Mouse (Mus musculus): Measurements from ENCODE around the gene Ttc29.
A peak's percentile ranks its signal among the peaks of the same experiment; 100 is the strongest.

Ttc29 gene

DNA sequence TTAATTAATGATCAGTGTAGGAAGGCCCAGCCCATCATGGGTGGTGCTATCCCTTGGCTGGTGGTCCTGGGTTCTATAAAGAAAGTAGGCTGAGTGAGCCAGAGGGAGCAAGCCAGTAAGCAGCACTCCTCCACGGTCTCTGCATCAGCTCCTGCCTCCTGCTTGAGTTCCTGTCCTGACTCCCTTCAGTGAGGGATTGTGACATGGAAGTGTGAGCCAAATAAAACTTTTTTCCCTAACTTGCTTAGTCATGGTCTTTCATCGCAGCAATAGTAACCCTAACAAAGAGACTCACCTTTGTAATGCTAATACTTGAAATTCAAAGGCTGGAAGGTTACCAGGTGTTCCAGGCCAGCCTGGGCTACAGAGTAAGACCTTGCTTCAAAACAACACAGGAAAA lies 71.7 kb downstream of the Ttc29 start:
- DNase-seq: no peak

DNA sequence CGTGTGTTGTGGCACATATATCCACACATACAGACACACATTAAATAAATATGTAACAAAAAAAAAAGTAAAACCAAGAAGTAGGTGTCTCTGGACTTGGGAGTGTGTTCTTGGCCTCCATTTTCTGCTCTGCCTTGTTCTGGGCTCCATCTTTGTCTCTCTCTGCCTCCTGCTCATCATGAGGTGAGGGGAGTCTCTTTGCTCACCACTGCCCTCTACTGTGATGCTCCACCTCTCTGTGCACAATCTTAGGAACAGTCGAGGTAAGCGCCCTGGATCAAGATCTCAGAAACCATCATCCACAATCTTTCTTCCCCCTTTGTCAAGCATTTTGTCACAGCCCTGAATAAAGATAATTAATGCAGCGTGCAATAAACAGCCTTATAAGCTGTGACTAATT lies 72.3 kb downstream of the Ttc29 start:
- DNase-seq: no peak

- DNase-seq: peak; percentile 9
Observed at GRCm38 (mm10) chr8:78289374-78289971, 76.4 kb downstream of the Ttc29 start.

DNA sequence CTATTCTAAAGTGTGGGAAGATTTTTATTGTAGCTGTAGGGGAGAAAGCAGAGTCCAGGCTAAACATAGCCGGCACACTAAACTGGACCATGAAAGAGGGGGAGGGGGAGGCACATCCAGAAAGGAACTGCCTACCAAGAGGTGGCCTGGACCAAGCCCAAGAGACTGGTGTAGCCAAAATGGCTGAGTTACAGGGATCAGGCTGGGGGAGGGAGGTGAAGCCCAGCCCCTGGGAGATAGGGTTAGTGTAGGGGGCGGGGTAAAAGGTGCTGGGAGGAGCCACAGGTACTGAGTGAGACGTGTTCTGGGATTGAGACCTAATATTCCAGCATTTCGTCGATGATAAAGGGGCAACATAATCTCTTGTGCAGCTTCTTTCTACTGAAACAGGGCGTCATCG lies 77.2 kb downstream of the Ttc29 start:
- no peak for DNase-seq

- no peak for DNase-seq
Observed at GRCm38 (mm10) chr8:78295494-78295893, 82.4 kb downstream of the Ttc29 start.

DNA sequence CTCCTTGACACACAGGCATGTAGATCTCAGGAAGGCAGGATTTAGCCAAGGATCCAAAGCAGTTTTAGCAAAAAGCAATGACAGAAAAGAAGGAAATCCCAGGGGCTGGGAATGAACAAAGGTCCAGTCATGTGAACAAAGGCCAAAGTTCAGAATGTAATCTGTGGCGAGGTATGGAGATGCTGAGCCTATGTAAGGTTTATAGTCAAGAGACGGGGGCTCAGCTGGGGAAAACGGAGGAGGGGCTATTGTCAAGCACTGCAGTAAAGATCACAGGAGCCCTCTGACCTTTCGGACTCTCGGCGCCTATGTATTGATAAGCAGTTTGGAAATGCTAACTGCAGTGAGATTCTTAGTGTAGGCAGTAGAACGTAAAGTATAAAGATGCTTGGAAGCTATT lies 90.5 kb downstream of the Ttc29 start:
- no peak for DNase-seq

- DNase-seq: no peak
Observed at GRCm38 (mm10) chr8:78306604-78307003, 93.5 kb downstream of the Ttc29 start.

GRCm38 (mm10) chr8:78307131-78307530 lies 94.0 kb downstream of the Ttc29 start:
- no peak for DNase-seq

DNA sequence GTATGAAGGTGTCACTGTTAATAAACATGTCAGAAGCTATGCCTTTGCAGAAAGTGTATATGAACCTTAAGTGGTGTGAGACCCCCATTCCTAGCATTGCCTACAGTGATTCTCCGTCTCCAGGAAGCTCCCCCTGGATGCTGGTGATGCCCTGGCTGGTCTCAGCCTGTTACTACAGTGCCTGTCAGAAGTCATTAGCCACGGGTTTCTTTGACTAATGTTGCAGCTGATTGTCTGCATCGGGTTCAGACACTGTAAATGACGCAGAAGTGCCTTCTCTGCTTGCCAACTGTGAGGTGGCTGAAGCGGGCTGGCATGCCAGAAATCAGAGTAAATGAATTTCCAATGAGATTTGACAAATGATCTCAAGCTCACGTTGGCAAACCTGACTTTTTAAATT lies 96.4 kb downstream of the Ttc29 start:
- no peak for DNase-seq

- DNase-seq: no peak
Observed at GRCm38 (mm10) chr8:78315576-78315975, 102.5 kb downstream of the Ttc29 start.

- no peak for DNase-seq
Observed at GRCm38 (mm10) chr8:78317666-78318065, 104.6 kb downstream of the Ttc29 start.

- DNase-seq: no peak
Observed at GRCm38 (mm10) chr8:78323391-78323790, 110.3 kb downstream of the Ttc29 start.

- DNase-seq: no peak
Observed at GRCm38 (mm10) chr8:78340689-78341529, 127.8 kb downstream of the Ttc29 start.

DNA sequence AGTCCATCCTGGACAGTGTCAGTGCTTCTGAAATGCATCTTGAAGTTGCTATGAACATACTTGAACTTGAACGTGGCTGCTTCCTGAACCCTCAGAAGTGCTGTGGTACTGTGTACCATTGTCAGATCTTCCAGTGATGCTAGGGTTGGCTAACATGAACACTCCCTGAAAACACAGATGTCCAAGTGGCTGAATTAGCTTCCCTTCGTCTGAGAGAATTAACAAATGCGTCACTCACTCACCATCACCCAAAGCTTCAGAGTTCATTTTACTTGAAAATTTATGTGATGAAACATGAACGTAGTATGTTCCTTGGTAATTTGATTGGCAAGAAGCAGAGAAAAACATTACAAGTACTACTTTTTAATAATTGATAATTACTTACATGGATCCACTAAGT lies 129.1 kb downstream of the Ttc29 start:
- DNase-seq: no peak

DNA sequence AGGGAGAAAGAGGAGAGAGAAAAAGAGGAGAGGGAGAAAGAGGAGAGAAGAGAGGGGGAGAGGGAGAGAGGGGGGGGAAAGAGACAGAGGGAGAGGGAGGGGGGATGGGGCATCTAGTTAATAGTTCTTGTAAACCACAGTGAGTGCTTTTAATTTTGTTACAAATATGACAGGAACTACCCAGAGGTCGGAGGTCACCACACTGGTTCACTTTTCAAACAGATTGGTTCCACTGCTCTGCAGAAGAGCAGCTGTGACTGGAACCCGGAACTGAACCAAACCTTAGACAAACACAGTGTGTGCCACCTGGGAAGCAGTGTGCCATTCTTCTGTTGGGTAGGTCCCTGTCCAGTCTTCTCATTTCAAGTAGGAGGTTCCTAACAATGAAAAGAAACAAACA lies 130.9 kb downstream of the Ttc29 start:
- DNase-seq: no peak

DNA sequence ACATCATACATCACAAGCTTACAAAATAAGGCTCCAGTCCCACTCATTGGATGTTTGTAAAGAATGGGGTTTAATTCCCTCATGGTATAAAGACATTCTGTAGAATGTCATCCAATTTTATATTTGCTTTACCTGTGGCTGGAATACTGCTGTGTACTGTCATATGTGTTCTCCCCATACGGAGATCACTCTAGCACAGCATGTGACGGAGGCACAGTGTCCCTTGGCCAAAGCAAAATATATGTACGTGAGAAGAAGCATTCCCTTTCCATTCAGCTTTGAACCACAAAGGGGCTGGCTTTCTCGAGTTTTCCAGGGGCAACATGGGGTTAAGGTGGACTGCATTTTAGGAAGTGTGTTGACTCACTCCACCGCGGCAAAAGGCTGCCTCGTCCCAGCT lies 132.6 kb downstream of the Ttc29 start:
- DNase-seq: no peak

DNA sequence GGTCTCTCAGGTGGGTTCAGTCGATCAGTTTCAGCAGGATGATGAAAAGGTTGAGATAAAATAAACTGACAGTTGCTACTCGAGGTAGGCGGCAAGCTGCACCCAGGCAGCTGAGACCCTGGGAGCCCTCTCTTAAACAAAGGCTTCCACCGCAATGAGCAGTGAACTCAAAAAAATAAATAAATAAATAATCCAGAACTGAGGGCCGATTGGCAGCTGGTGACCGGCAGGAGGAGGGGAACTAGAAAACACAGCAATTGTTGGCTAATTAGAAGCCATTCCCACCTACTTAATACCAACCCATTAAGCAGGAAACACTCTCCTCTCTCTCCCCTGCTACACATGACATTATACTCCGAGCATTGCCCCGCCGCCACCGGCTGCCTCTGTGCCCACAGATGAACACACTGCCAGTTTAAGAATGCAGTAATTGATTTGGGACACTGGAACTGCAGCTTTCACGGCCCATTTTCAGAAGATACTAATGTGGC lies 133.1 kb downstream of the Ttc29 start:
- no peak for DNase-seq

GRCm38 (mm10) chr8:78353902-78354301 lies 140.8 kb downstream of the Ttc29 start:
- DNase-seq: no peak

DNA sequence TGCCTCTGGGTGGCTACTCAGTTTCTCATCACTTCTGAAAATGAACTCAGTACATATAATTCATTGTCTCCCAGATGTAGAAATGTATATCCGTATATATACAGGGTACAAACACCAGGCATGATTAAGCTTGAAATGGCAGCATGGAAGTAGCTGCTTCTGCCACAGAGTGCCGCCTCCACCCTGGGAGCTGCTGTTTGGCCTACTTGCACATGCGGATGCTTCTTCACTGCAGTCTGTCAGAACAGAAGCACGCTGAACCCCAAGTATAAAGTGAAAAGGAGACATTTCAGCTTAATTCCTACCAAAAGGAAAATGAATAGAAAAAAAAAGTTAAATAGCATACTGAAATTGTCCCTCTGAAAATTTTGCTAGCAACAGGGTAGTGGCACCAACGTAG lies 141.7 kb downstream of the Ttc29 start:
- DNase-seq: no peak

GRCm38 (mm10) chr8:78390756-78391155 lies 177.7 kb downstream of the Ttc29 start:
- no peak for DNase-seq

DNA sequence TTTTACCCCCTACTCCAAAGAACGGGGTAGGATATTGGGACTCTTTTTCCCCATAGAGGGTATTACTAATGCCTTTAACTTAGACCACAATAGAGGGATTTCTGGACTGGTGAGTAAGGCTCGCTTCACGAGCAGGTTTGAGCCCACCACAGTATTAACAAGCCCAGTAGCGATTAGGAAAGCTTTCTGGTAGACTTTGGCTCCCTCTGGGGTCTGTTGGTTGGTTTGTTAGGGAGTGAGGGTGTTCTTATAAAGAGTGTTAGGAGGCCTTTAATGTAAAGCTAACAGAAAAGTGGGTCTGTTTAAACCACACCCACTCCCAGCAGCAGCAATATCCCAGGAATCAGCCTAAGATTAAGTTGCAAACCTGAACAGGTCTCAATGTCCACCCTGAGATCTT lies 206.2 kb downstream of the Ttc29 start:
- DNase-seq: no peak

GRCm38 (mm10) chr8:78420101-78420503 lies 207.0 kb downstream of the Ttc29 start:
- no peak for DNase-seq

- no peak for DNase-seq
Observed at GRCm38 (mm10) chr8:78423937-78424336, 210.8 kb downstream of the Ttc29 start.

GRCm38 (mm10) chr8:78426455-78426854 lies 213.4 kb downstream of the Ttc29 start:
- DNase-seq: no peak

All from right cerebral cortex, postnatal 25 days (tissue).